Mouse (Mus musculus) liver, adult 2 months (tissue): ENCODE measurements around the gene Hoxd4. TPM values are rescaled to one million over a fixed set of nuclear protein-coding genes. Genes with fewer than 3 reads are reported as not detected.

Experiments used
- DNase-seq: peaks from one replicate; pipeline ENCODE4 v3.0.0-alpha.2; 2011; ENCODE audit warnings: low read depth, low spot score; ENCODE audit errors: extremely low read depth
- H3K27ac ChIP-seq: fragments of 200-500 bp; replicated peaks from 2 replicates; pipeline ENCODE4 v1.5.1; 2012; ENCODE audit warnings: low read depth, mild to moderate bottlenecking, control low read depth, inconsistent platforms, low read length; ENCODE audit not compliant: insufficient read depth
- H3K27me3 ChIP-seq: fragments of 200-500 bp; 2 replicates; pipeline ENCODE4 v1.6.1; 2012; ENCODE audit warnings: mild to moderate bottlenecking, moderate library complexity, low read length, inconsistent platforms; ENCODE audit not compliant: control insufficient read depth, insufficient read depth
- H3K36me3 ChIP-seq: fragments of 200-500 bp; 2 replicates; pipeline ENCODE4 v1.6.1; 2012; ENCODE audit warnings: low read length, inconsistent platforms; ENCODE audit not compliant: control insufficient read depth, insufficient read depth
- H3K4me1 ChIP-seq: fragments of 200-500 bp; 2 replicates; pipeline ENCODE4 v1.6.1; 2011; ENCODE audit warnings: low read length; ENCODE audit not compliant: control insufficient read depth, insufficient read depth
- H3K4me3 ChIP-seq: fragments of 200-500 bp; 2 replicates; pipeline ENCODE4 v1.5.1; 2011; ENCODE audit warnings: low read depth, mild to moderate bottlenecking, control low read depth, low read length, moderate library complexity; ENCODE audit not compliant: insufficient read depth
- H3K79me2 ChIP-seq: fragments of 200-500 bp; 2 replicates; pipeline ENCODE4 v1.6.1; 2012; ENCODE audit warnings: inconsistent platforms, mild to moderate bottlenecking, low read length, moderate library complexity; ENCODE audit not compliant: control insufficient read depth, insufficient read depth
- H3K9ac ChIP-seq: fragments of 200-500 bp; 2 replicates; pipeline ENCODE4 v1.6.1; 2012; ENCODE audit warnings: low read depth, mild to moderate bottlenecking, control low read depth, inconsistent platforms, low read length
- CTCF ChIP-seq: fragments of 200-500 bp; IDR thresholded peaks from 2 replicates; pipeline ENCODE4 v1.5.1; 2011; ENCODE audit warnings: low read depth, low read length, control low read depth
- POLR2A ChIP-seq: fragments of 200-500 bp; IDR thresholded peaks from 2 replicates; pipeline ENCODE4 v1.6.1; 2011; ENCODE audit warnings: low read length, control low read depth; ENCODE audit not compliant: insufficient read depth; ENCODE audit errors: extremely low read depth
- WGBS: fragments of 180-500 bp; shearing (Covaris S2); methylation state at CpG from one replicate; pipeline ENCODE4 v1.1.7; 2018; 5-methylcytosine and 5-hydroxymethylcytosine counted together
- polyA plus RNA-seq: library from polyadenylated mRNA; depleted of rRNA; stranded (reverse); fragments of >200 nt; gene quantifications from 2 replicates; pipeline ENCODE4 v1.2.3, GENCODE M21; 2012
- total RNA-seq: library from RNA; depleted of rRNA; stranded (reverse); fragments of >200 nt; gene quantifications from 2 replicates; pipeline ENCODE4 v1.2.3, GENCODE M21; 2014

Gene Hoxd4
- total and polyA plus RNA-seq, 2 experiments: 0.05 to 0.09 TPM

GRCm38 (mm10) chr2:74668370-74669229 lies 43.1 kb upstream of the Hoxd4 start:
- H3K4me1 ChIP-seq: peaks cover 4% of the 10 kb centered on the region; the same call in 1 of the 2 replicates
- WGBS: 2% methylated on average over 73 of the region's 74 CpGs
- no peaks in the 10 kb centered on the region for H3K79me2 ChIP-seq
- H3K36me3 ChIP-seq: no peaks in the 10 kb centered on the region
- peaks cover 44% of the 10 kb centered on the region for H3K27me3 ChIP-seq
- TF ChIP-seq CTCF (no peak), POLR2A (no peak)
- H3K9ac ChIP-seq: no peak overlapping the region
- no peak overlapping the region for H3K27ac ChIP-seq
- no peak overlapping the region; the same call in 1 of the 2 replicates for H3K4me3 ChIP-seq
- no peak for DNase-seq

DNA sequence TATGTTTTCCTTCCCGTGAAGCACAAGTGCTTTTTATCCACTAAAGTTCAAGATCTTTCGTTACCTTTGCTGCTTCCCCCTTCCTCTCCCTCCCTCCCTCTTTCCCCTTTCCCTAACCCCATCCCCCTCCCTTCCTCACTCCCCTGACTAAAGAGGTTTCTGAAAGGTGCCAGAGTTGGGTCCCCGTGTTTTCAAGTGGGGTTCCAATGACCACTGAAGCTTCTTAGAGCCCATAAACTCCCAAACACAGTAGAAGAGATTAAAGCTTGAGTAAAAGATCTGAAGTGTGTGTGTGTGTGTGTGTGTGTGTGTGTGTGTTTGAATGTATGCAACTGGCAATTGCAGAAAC lies 42.5 kb upstream of the Hoxd4 start:
- Histone ChIP-seq H3K27ac (no peak overlapping the region), H3K9ac (no peak overlapping the region), H3K4me1 (peaks cover 4% of the 10 kb centered on the region; the same call in 1 of the 2 replicates), H3K79me2 (no peaks in the 10 kb centered on the region), H3K36me3 (no peaks in the 10 kb centered on the region), H3K4me3 (no peak overlapping the region), H3K27me3 (peaks cover 49% of the 10 kb centered on the region)
- no peak for DNase-seq
- WGBS: 1% methylated on average over 3 of the region's 3 CpGs
- TF ChIP-seq CTCF (no peak), POLR2A (no peak)

DNA sequence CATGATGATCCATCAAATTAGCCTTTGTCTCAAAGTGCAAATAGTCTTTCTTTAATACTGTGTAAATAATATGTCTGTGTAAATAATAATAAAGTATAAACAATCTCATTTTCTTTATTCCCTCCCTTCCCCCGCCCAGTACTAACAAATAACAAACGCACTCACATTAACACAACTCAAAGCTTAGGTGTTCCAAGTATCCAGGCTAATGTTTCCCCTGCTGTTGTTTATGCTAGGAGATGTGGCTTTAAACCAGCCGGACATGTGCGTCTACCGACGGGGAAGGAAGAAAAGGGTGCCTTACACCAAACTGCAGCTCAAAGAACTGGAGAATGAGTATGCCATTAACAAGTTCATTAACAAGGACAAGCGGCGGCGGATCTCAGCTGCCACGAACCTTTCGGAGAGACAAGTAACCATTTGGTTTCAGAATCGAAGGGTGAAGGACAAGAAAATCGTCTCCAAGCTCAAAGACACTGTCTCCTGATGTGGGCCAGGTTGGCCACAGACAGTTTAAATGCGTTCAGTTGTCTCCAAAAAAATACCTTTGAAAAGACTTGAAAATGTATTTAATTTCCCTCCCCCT lies 42.0 kb upstream of the Hoxd4 start:
- H3K36me3 ChIP-seq: no peaks in the 10 kb centered on the region
- H3K4me1 ChIP-seq: peaks cover 4% of the 10 kb centered on the region; the same call in 1 of the 2 replicates
- H3K79me2 ChIP-seq: no peaks in the 10 kb centered on the region
- TF ChIP-seq CTCF (no peak), POLR2A (no peak)
- H3K27me3 ChIP-seq: peaks cover 49% of the 10 kb centered on the region
- WGBS: 4% methylated on average over 14 of the region's 14 CpGs
- DNase-seq: no peak
- no peak overlapping the region for H3K9ac ChIP-seq
- no peak overlapping the region for H3K27ac ChIP-seq
- H3K4me3 ChIP-seq: no peak overlapping the region

DNA sequence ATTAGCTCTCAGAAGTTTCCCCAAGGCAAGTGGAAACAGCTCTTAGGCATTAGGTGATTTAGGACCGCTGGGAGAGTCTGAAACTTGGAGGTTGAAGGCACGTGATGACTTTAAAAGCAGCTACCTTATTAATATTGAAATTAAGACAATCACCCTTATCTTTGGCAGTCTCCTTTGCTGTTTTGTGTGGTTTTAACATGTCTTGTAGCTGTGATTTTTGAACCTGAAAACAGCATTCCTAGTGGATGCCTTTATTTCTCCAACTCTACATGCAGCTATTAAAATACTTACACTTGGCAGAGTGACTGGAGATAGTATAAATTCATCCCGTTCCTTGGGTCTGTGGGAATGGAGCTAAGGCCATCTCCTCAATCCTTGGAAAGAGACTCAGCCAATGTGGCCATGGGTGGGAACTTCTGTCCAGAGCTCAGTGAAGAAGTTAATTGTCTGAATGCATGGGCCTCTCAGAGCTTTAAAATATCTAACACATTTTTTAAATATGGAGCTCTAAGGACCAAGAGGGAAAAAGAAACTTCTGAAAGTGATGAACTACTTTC lies 41.0 kb upstream of the Hoxd4 start:
- Histone ChIP-seq H3K36me3 (no peaks in the 10 kb centered on the region), H3K79me2 (no peaks in the 10 kb centered on the region), H3K27ac (no peak overlapping the region), H3K4me3 (no peak overlapping the region), H3K4me1 (peaks cover 4% of the 10 kb centered on the region; the same call in 1 of the 2 replicates), H3K27me3 (peaks cover 52% of the 10 kb centered on the region), H3K9ac (no peak overlapping the region)
- no peak for DNase-seq
- TF ChIP-seq CTCF (no peak), POLR2A (no peak)
- 11% methylated on average over 3 of the region's 3 CpGs for WGBS

DNA sequence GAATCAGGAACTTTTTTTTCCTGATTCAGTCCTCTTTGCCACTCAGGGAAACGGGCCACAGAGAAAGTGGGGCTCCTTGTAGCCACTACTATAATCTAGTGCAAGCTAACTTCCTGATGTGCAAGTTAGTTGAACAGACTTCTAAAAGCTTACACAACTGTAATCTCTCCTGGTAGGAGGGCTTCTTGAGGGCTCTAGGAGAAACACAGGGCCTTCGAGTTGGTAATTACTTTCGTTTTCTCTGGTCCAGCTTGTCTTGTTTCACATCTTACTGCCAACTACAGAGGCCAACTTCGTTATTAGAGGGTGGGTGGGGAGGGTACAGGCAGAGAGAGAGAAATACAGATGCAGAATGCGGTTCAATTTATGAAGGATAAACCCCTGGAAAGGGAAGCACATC lies 39.9 kb upstream of the Hoxd4 start:
- TF ChIP-seq POLR2A (no peak), CTCF (no peak)
- Histone ChIP-seq H3K4me1 (peaks cover 4% of the 10 kb centered on the region; the same call in 1 of the 2 replicates), H3K27me3 (peaks cover 51% of the 10 kb centered on the region), H3K27ac (no peak overlapping the region), H3K9ac (no peak overlapping the region), H3K79me2 (no peaks in the 10 kb centered on the region), H3K36me3 (no peaks in the 10 kb centered on the region), H3K4me3 (no peak overlapping the region)
- 32% methylated on average over 5 of the region's 5 CpGs for WGBS
- no peak for DNase-seq
